Mouse (Mus musculus) cerebellum, adult 2 months (tissue): ENCODE data around the gene Wnk4.

Experiments used
- CTCF ChIP-seq: fragments of 200-500 bp; IDR thresholded peaks from 2 replicates; pipeline ENCODE4 v1.5.1; 2011; ENCODE audit warnings: low read depth, mild to moderate bottlenecking, control low read depth, low read length, moderate library complexity, borderline replicate concordance; ENCODE audit not compliant: insufficient read depth
- POLR2A ChIP-seq: fragments of 200-500 bp; IDR thresholded peaks from 2 replicates; pipeline ENCODE4 v1.6.1; 2011; ENCODE audit warnings: low read length, control low read depth, borderline replicate concordance; ENCODE audit not compliant: insufficient read depth

- TF ChIP-seq POLR2A (peak; percentile 74), CTCF (no peak)
These were observed 55.5 kb downstream of the Wnk4 start, which contains the start of gene Psme3 for GRCm38 (mm10) chr11:101315665-101316500.
